In genomic region chr5:52546950-52547349, GRCm38 (mm10) we compare ENCODE assay signal across 8 mouse cellular contexts. TPM values are rescaled to one million over a fixed set of nuclear protein-coding genes. Genes with fewer than 3 reads are reported as not detected.
DNase-seq lines count a peak whose midpoint lies in the region; ATAC-seq and TF ChIP-seq lines count a peak whose summit lies in the region.

No protein-coding gene starts in this region.

- 41% methylated on average over 3 of the region's 3 CpGs for WGBS in heart, embryonic 12.5 days
- 47% methylated on average over 3 of the region's 3 CpGs for WGBS in thymus, adult 2 months

- no peak for TF ChIP-seq POLR2A in thymus, adult 2 months (IDR thresholded peaks at IDR 0.05; ENCODE audit: control insufficient read depth, extremely low read depth, insufficient read depth, low read length, poor library complexity)

- no peaks in the 10 kb centered on the region for H3K9me3 ChIP-seq in heart, embryonic 12.5 days (replicated peaks)

- no peak overlapping the region for H3K4me3 ChIP-seq in heart, embryonic 12.5 days
- H3K4me3 ChIP-seq in thymus, adult 2 months (ENCODE audit: control insufficient read depth, insufficient read depth, low read length): no peak overlapping the region

- no peak overlapping the region for H3K9ac ChIP-seq in heart, embryonic 12.5 days

- H3K4me2 ChIP-seq in heart, embryonic 12.5 days: no peak overlapping the region

- DNase-seq in heart, postnatal 4 days: peak; percentile 47
- peak; percentile 46 for DNase-seq in thymus, adult 2 months
- no peak for DNase-seq in thymus, adult 18-20 months
- peak; percentile 29 for DNase-seq in lung, postnatal 10 days
- DNase-seq in urinary bladder, postnatal 36 days (ENCODE audit: low spot score in 2 of 2): no peak
- no peak for DNase-seq in T-cell, adult 2 months (ENCODE audit: low spot score)

- H3K27me3 ChIP-seq in heart, embryonic 12.5 days (replicated peaks): no peaks in the 10 kb centered on the region
- H3K27me3 ChIP-seq in thymus, adult 2 months (ENCODE audit: control insufficient read depth, insufficient read depth, low read length): no peaks in the 10 kb centered on the region; the same call in 1 of the 2 replicates

- no peaks in the 10 kb centered on the region for H3K36me3 ChIP-seq in heart, embryonic 12.5 days
- no peaks in the 10 kb centered on the region for H3K36me3 ChIP-seq in thymus, adult 2 months (ENCODE audit: control insufficient read depth, insufficient read depth, low read length)

- no peak for ATAC-seq in heart, embryonic 12.5 days (ENCODE audit: insufficient number of reproducible peaks, low FRiP score)
- ATAC-seq in monocyte, adult 5-6 weeks (replicated peaks; ENCODE audit: insufficient number of reproducible peaks, low FRiP score, low TSS enrichment, poor library complexity, severe bottlenecking): no peak

- H3K27ac ChIP-seq in heart, embryonic 12.5 days (ENCODE audit: poor library complexity, severe bottlenecking): no peak overlapping the region
- H3K27ac ChIP-seq in thymus, adult 2 months (ENCODE audit: control insufficient read depth, insufficient read depth, low read length): no peak overlapping the region

- no peak for TF ChIP-seq CTCF in thymus, adult 2 months (IDR thresholded peaks at IDR 0.05; ENCODE audit: borderline replicate concordance, control insufficient read depth, extremely low read depth, insufficient read depth, low read length, poor library complexity)

- peaks cover 8% of the 10 kb centered on the region for H3K4me1 ChIP-seq in heart, embryonic 12.5 days (replicated peaks)
- no peaks in the 10 kb centered on the region for H3K4me1 ChIP-seq in thymus, adult 2 months (replicated peaks; ENCODE audit: control insufficient read depth, insufficient read depth, low read length)

RNA-seq across cellular contexts. Expression of gene Lgi2, which starts 19.3 kb away (rescaled TPM):
- total RNA-seq in heart, postnatal 4 days (2021): 1 to 10 TPM; 1.6 to 1.9 TPM
- polyA plus RNA-seq in heart, embryonic 12.5 days (2016; fragmentation: Nextera tagmentation; extraction: Ambion mirVana): 3.8 TPM in 2 replicates
- polyA plus RNA-seq in thymus, adult 2 months (2012; rRNA removed): 0.38 and 0.85 TPM in 2 replicates
- 0.10 TPM in 1 of 3 replicates, not detected in the others for total RNA-seq in monocyte, adult 5-6 weeks (2017)

Comparison
In these comparisons a context has a peak if more than half of its experiments do, and no peak if none do; other contexts are left out.
1. DNase-seq: peak in heart, postnatal 4 days (single experiment), thymus, adult 2 months (single experiment) and lung, postnatal 10 days (single experiment); none in thymus, adult 18-20 months (0 of 2), urinary bladder, postnatal 36 days (0 of 2) and T-cell, adult 2 months (single experiment).